Mouse (Mus musculus): Measurements from ENCODE around the gene Ehbp1. TPM values are rescaled to one million over a fixed set of nuclear protein-coding genes. Genes with fewer than 3 reads are reported as not detected.

Ehbp1 gene
- polyA plus RNA-seq, 1 experiment = 29.1 TPM

DNA sequence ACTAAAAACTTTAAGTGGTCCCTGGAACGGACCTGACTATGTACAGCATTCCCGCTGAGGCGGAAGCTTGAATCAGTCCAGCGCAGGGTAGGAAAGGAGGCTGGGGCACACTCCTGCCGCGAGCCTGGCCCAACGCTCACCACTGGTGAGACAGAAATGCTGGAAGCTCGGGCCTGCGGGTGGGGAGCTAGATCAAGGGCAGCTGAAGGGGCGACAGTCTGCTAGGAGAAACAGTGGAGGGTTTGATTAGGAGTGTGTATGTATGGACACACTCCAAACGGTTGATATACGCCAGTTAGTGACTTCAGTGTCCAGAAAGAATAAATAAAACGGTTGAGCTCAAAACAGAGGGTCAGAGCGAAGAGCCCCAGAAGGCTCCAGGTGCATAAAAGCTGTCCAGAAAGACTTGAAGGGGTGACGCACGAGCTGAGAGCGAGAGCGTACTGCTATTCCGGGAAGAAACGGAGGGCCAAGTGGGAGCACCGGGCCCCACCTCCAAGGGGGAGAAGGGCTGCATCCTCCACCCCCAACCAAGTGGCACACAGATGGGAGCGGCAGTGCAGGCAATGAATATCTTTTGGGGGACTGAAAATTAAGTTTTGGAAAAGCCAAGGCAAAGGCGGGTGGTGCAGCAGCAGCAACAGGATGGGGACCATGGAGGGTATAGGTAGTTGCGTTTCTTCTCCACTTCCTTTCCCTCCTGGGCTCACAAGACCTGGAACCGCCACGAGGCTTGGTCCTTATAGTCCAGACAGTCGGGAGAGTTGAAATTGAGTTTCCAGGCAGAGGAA lies 346.4 kb downstream of the Ehbp1 start:
- no peak overlapping the region for H3K4me3 ChIP-seq (ENCODE audit: low read depth, low read length)
- H3K36me3 ChIP-seq (ENCODE audit: control insufficient read depth, insufficient read depth, low read length, poor library complexity, severe bottlenecking) = no peaks in the 10 kb centered on the region
- no peaks in the 10 kb centered on the region for H3K4me1 ChIP-seq (ENCODE audit: control insufficient read depth, insufficient read depth, low read length)
- TF ChIP-seq CTCF (IDR thresholded peaks at IDR 0.05; ENCODE audit: low read depth, low read length) = no peak
- TF ChIP-seq EP300 (IDR thresholded peaks at IDR 0.05; ENCODE audit: insufficient read depth, low read depth, low read length) = no peak
- no peak for TF ChIP-seq POLR2A (IDR thresholded peaks at IDR 0.05; ENCODE audit: insufficient read depth, low read length)
- peaks cover 70% of the 10 kb centered on the region for H3K27me3 ChIP-seq (ENCODE audit: control insufficient read depth, insufficient read depth, low read length, poor library complexity, severe bottlenecking)
- no peaks in the 10 kb centered on the region for H3K9me3 ChIP-seq (replicated peaks; ENCODE audit: control insufficient read depth, insufficient read depth, low read length, poor library complexity, severe bottlenecking)
- H3K9ac ChIP-seq (ENCODE audit: low read depth, poor library complexity, severe bottlenecking) = no peak overlapping the region
- H3K27ac ChIP-seq (ENCODE audit: insufficient read depth, low read length) = no peak overlapping the region

DNA sequence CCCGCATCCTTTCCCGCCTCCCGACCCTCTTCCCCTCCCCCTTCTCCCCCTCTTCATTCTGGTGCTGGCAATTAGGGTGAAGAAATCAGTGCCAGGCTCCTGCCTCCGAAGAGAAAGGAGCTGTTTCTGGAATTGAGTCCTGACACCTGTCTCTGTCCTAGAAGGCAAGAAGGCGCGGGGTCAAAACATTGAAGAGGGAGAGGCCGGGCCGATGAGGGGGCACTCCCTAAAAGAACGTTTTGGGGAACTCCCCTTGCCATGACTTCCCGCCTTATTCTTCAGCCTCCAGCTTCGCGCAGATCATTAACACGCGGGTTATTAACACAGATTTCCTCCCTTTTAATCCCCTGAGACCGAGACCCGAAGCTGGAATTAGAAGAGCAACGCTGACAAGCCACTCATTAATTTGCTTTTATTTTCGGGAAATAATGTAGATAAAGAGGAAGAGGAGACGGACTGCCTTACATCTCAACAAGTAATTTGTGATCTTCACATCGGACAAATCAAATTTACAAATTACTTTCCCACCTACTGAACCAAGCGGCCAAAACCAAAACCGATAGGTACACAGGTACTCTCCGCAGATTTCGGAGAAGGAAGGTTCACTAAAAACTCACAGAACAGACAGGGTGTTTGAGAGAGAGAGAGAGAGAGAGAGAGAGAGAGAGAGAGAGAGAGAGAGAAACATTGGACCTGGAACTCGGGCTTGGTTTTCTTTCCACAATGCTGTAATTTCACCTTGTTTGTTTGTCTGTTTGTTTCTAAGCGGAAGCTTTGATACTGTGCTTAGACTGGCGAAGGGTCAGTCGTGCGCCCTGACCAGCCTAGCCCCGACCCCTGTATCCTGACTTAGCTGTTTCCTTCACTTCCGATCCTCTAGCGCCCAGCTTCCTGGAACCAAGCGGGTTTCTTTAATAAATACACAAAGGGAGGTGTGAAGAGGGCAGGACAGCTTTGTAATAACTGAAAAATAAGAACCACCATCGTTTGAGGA lies 347.4 kb downstream of the Ehbp1 start:
- H3K9ac ChIP-seq (ENCODE audit: low read depth, poor library complexity, severe bottlenecking) = no peak overlapping the region
- H3K4me3 ChIP-seq (ENCODE audit: low read depth, low read length) = no peak overlapping the region
- no peaks in the 10 kb centered on the region for H3K36me3 ChIP-seq (ENCODE audit: control insufficient read depth, insufficient read depth, low read length, poor library complexity, severe bottlenecking)
- no peak overlapping the region for H3K27ac ChIP-seq (ENCODE audit: insufficient read depth, low read length)
- H3K27me3 ChIP-seq (ENCODE audit: control insufficient read depth, insufficient read depth, low read length, poor library complexity, severe bottlenecking) = peaks cover 60% of the 10 kb centered on the region
- H3K4me1 ChIP-seq (ENCODE audit: control insufficient read depth, insufficient read depth, low read length) = no peaks in the 10 kb centered on the region
- TF ChIP-seq CTCF (IDR thresholded peaks at IDR 0.05; ENCODE audit: low read depth, low read length) = no peak
- no peak for TF ChIP-seq POLR2A (IDR thresholded peaks at IDR 0.05; ENCODE audit: insufficient read depth, low read length)
- TF ChIP-seq EP300 (IDR thresholded peaks at IDR 0.05; ENCODE audit: insufficient read depth, low read depth, low read length) = no peak
- H3K9me3 ChIP-seq (replicated peaks; ENCODE audit: control insufficient read depth, insufficient read depth, low read length, poor library complexity, severe bottlenecking) = no peaks in the 10 kb centered on the region; the same call in 1 of the 2 replicates

DNA sequence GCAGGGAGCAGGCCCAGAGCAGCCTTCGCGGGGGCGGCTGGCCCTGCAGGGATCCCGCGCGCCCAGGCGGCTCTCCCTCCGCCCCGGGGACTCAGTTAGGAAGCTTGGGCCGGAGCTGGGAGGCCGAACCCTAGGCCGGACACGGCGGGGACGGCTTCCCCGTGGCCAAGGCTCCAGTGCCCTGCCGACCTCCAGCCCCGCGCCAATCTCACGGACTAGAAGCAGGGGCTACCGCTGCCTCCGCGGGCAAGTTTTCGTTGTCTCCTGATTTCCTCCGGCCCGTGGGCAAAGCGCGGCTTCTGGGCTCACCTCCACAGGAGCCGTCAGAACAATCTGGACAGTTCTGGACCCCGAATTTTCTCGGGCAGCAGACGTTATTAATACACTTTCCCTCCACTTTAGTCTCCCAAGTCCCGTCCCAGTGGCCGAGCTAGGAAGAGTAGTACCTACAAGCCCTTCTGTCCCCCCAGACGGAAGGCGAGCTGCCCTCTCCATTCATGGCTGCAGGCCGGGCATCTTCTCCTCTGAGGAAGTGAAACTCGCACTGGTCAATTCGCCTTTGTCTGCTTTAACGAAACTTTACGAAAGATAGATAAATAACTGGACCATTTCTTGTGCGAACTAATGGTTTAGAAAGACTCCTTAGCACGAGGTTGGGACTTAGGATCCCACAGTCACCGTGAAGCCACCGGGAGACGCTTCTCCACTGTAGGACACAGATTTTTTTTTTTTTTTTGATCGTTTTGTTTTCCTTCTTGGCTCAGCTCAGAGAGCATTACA lies 348.3 kb downstream of the Ehbp1 start:
- Histone ChIP-seq H3K4me3 (ENCODE audit: low read depth, low read length) (peak overlapping the region; percentile 33), H3K9me3 (replicated peaks; ENCODE audit: control insufficient read depth, insufficient read depth, low read length, poor library complexity, severe bottlenecking) (no peaks in the 10 kb centered on the region; the same call in 1 of the 2 replicates), H3K4me1 (ENCODE audit: control insufficient read depth, insufficient read depth, low read length) (no peaks in the 10 kb centered on the region), H3K9ac (ENCODE audit: low read depth, poor library complexity, severe bottlenecking) (peak overlapping the region; percentile 44), H3K36me3 (ENCODE audit: control insufficient read depth, insufficient read depth, low read length, poor library complexity, severe bottlenecking) (no peaks in the 10 kb centered on the region), H3K27me3 (ENCODE audit: control insufficient read depth, insufficient read depth, low read length, poor library complexity, severe bottlenecking) (peaks cover 53% of the 10 kb centered on the region), H3K27ac (ENCODE audit: insufficient read depth, low read length) (no peak overlapping the region)
- TF ChIP-seq CTCF (IDR thresholded peaks at IDR 0.05; ENCODE audit: low read depth, low read length) (no peak), EP300 (IDR thresholded peaks at IDR 0.05; ENCODE audit: insufficient read depth, low read depth, low read length) (no peak), POLR2A (IDR thresholded peaks at IDR 0.05; ENCODE audit: insufficient read depth, low read length) (no peak)

DNA sequence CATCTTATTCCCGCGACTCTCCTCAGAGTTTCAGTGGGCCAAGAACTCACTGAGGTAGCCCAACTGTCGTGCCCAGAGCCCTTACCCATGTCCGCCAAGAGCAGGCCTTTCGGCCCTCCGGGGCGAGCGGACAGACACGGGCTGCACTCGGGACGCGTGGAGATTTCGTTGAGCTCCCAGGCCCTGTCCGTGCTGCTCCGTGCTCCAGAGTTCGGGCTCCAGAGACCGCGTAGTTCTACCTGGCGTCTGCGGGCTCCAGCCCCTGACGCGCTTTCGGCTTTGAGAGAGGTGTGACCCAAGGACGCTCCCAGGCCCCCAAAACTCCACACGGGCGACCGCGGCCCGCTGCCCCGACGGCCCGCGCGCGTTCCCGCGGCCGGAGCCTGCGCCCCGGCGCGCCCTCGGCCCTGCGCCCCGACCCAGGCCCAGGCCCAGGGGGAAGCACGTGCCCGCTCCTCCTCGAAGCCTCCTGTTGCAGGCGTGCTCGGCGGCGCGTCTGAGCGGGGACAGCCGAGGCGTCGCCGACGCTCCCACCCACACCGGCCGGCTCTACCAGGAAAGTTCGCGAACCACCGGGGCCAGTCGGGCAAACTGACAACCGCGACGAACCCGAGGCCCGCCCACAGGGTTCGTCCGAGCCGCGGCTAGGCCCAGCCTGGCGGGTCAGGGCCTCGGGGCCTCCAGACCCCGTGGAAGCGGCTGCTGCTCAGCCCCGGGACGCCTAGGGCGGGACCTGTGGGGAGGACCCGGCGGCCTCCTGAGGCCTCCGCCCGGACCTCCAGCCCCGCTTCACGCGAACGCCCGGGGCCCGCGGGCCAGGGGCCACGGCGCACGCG lies 349.1 kb downstream of the Ehbp1 start:
- peak overlapping the region; percentile 44 for H3K9ac ChIP-seq (ENCODE audit: low read depth, poor library complexity, severe bottlenecking)
- H3K4me1 ChIP-seq (ENCODE audit: control insufficient read depth, insufficient read depth, low read length) = no peaks in the 10 kb centered on the region
- H3K27me3 ChIP-seq (ENCODE audit: control insufficient read depth, insufficient read depth, low read length, poor library complexity, severe bottlenecking) = peaks cover 48% of the 10 kb centered on the region
- no peaks in the 10 kb centered on the region; the same call in 1 of the 2 replicates for H3K9me3 ChIP-seq (replicated peaks; ENCODE audit: control insufficient read depth, insufficient read depth, low read length, poor library complexity, severe bottlenecking)
- H3K4me3 ChIP-seq (ENCODE audit: low read depth, low read length) = peak overlapping the region; percentile 33
- no peak overlapping the region for H3K27ac ChIP-seq (ENCODE audit: insufficient read depth, low read length)
- no peaks in the 10 kb centered on the region for H3K36me3 ChIP-seq (ENCODE audit: control insufficient read depth, insufficient read depth, low read length, poor library complexity, severe bottlenecking)
- no peak for TF ChIP-seq CTCF (IDR thresholded peaks at IDR 0.05; ENCODE audit: low read depth, low read length)
- no peak for TF ChIP-seq EP300 (IDR thresholded peaks at IDR 0.05; ENCODE audit: insufficient read depth, low read depth, low read length)
- no peak for TF ChIP-seq POLR2A (IDR thresholded peaks at IDR 0.05; ENCODE audit: insufficient read depth, low read length)
